Mouse (Mus musculus) forebrain, embryonic 13.5 days (tissue): ENCODE measurements around the gene Mtf2. TPM values are rescaled to one million over a fixed set of nuclear protein-coding genes. Genes with fewer than 3 reads are reported as not detected.
"Not testable (repeated sequence)": the region's sequence is repeated elsewhere in the genome, so short reads cannot be mapped to it uniquely, and the experiment has no call there.

Source experiments
- ATAC-seq: fragments of 200-750 bp; cut with Nextera tagmentation; 2 replicates; pipeline ENCODE4 v1.8.0; 2017
- H3K27ac ChIP-seq: fragments of 300-500 bp; sonication (generic); 2 replicates; pipeline ENCODE4 v1.5.1; 2015; ENCODE audit warnings: inconsistent platforms, mild to moderate bottlenecking, moderate library complexity
- H3K27me3 ChIP-seq: fragments of 300-500 bp; sonication (generic); 2 replicates; pipeline ENCODE4 v1.6.1; 2015; ENCODE audit warnings: mild to moderate bottlenecking, inconsistent platforms
- H3K36me3 ChIP-seq: fragments of 300-500 bp; sonication (generic); 2 replicates; pipeline ENCODE4 v1.6.1; 2015; ENCODE audit warnings: mild to moderate bottlenecking, inconsistent platforms; ENCODE audit not compliant: poor library complexity, severe bottlenecking
- H3K4me1 ChIP-seq: fragments of 300-500 bp; sonication (generic); 2 replicates; pipeline ENCODE4 v1.6.1; 2015; ENCODE audit warnings: inconsistent platforms
- H3K4me2 ChIP-seq: fragments of 300-500 bp; sonication (generic); 2 replicates; pipeline ENCODE4 v1.6.1; 2015; ENCODE audit warnings: inconsistent platforms, mild to moderate bottlenecking, moderate library complexity
- H3K4me3 ChIP-seq: fragments of 300-500 bp; sonication (generic); 2 replicates; pipeline ENCODE4 v1.5.1; 2015; ENCODE audit warnings: mild to moderate bottlenecking, inconsistent platforms
- H3K9ac ChIP-seq: fragments of 300-500 bp; sonication (generic); 2 replicates; pipeline ENCODE4 v1.6.1; 2015; ENCODE audit warnings: mild to moderate bottlenecking, inconsistent platforms
- H3K9me3 ChIP-seq: fragments of 300-500 bp; sonication (generic); replicated peaks from 2 replicates; pipeline ENCODE4 v1.6.1; 2016; ENCODE audit warnings: inconsistent platforms
- WGBS: fragments of 180-500 bp; shearing (Covaris S2); methylation state at CpG from one replicate; pipeline ENCODE4 v1.1.7; 2015; 5-methylcytosine and 5-hydroxymethylcytosine counted together
- polyA plus RNA-seq: library from polyadenylated mRNA; unstranded; fragments of >200 nt; fragmentation: Nextera tagmentation; extraction: Ambion mirVana; gene quantifications from 2 replicates; pipeline ENCODE4 v1.2.1, GENCODE M21; 2015

The Mtf2 gene
- polyA plus RNA-seq, 1 experiment from 2014 or later = 143 TPM

DNA sequence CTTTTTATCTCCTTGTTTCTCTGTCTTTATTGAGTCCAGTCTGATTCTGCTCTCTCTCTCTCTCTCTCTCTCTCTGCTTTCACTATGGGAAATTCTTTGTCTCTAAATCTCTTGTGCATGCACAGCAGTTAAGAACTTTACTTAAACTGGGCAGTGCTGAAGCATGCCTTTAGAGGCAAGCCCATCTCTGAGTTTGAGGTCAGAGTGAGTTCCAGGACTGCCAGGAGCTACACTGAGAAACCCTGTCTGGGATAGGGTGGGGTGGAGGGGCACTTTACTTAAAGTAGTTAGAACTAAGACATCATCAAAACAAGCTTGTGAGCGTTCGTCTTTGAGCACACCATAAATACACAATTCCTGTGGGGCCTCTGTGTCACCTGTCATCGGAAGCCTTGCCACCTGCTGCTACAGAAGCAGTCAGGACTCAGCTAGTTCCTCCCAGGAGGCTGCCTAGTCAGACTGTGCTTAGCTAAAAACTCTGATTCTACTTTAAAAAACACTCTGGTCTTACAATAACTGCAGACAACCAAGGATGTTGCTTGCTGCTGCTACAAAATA is 15.7 kb upstream of the Mtf2 start:
- Histone ChIP-seq H3K27me3 (no peaks in the 10 kb centered on the region), H3K27ac (no peak overlapping the region), H3K4me2 (no peak overlapping the region), H3K36me3 (no peaks in the 10 kb centered on the region), H3K9ac (no peak overlapping the region), H3K4me1 (no peaks in the 10 kb centered on the region), H3K4me3 (no peak overlapping the region), H3K9me3 (no peaks in the 10 kb centered on the region)
- 5% methylated on average over 3 of the region's 3 CpGs for WGBS
- ATAC-seq = no peak

- no peak overlapping the region for H3K4me3 ChIP-seq
- no peaks in the 10 kb centered on the region for H3K27me3 ChIP-seq
- no peak overlapping the region for H3K4me2 ChIP-seq
- no peak overlapping the region for H3K27ac ChIP-seq
- ATAC-seq = no peak
- WGBS = 77% methylated on average over 2 of the region's 2 CpGs
- no peak overlapping the region for H3K9ac ChIP-seq
- H3K36me3 ChIP-seq = no peaks in the 10 kb centered on the region
- H3K9me3 ChIP-seq = no peaks in the 10 kb centered on the region
- H3K4me1 ChIP-seq = no peaks in the 10 kb centered on the region
These were observed 14.4 kb upstream of the Mtf2 start for GRCm38 (mm10) chr5:108051026-108051425.

GRCm38 (mm10) chr5:108051727-108052126 is 13.7 kb upstream of the Mtf2 start:
- not testable (repeated sequence) for H3K9me3 ChIP-seq, H3K4me3 ChIP-seq, H3K9ac ChIP-seq, H3K36me3 ChIP-seq, H3K27ac ChIP-seq, H3K4me2 ChIP-seq, ATAC-seq, H3K4me1 ChIP-seq, H3K27me3 ChIP-seq
- 96% methylated on average over 9 of the region's 9 CpGs for WGBS

DNA sequence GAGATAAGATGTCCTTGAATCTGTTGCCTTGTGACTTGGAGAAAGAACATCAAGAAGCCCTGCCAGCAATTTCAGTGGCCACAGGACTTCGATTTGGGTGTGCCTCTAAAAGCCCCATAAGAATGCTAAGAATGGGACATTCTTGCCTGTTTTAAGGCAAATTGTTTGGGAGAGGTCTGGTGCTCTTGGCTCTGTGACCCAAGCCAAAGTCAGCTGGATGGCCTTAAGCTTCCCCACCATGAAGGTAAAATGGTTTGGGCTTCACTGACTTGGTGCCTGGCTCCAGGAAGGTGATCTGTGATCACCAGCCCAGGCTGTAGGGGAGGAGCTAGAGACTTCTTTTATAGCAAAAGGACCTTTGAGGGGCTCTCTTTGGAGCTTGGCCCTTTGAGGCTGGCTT is 13.3 kb upstream of the Mtf2 start:
- H3K4me3 ChIP-seq = no peak overlapping the region
- 78% methylated on average over 1 of the region's 1 CpGs for whole genome bisulfite sequencing
- no peaks in the 10 kb centered on the region for H3K27me3 ChIP-seq
- H3K27ac ChIP-seq = no peak overlapping the region
- H3K4me2 ChIP-seq = no peak overlapping the region
- no peaks in the 10 kb centered on the region for H3K4me1 ChIP-seq
- H3K36me3 ChIP-seq = no peaks in the 10 kb centered on the region
- H3K9ac ChIP-seq = no peak overlapping the region
- H3K9me3 ChIP-seq = no peaks in the 10 kb centered on the region
- ATAC-seq = no peak

DNA sequence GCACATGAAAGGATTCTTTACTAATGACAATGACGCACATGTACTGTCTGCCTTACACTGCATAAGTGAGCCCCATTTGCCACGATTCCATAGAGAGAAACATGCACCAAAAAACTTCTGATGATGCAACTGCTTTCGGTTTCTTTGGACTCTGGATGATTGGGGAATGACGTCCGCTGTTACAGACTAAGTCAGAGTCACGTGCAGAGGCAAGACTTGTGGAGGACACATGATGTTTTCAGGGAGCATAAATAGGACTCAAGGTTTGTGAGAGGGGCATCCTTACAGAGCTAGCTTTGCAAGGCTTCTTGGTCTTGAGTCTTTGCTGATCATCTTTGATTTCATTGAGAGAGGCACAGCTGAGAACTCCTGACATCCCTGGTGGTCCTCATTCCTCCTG is 11.9 kb upstream of the Mtf2 start:
- WGBS = 91% methylated on average over 6 of the region's 6 CpGs
- no peak for ATAC-seq
- no peaks in the 10 kb centered on the region for H3K36me3 ChIP-seq
- no peak overlapping the region for H3K4me2 ChIP-seq
- no peaks in the 10 kb centered on the region for H3K27me3 ChIP-seq
- H3K27ac ChIP-seq = no peak overlapping the region
- no peak overlapping the region for H3K9ac ChIP-seq
- no peaks in the 10 kb centered on the region for H3K4me1 ChIP-seq
- no peak overlapping the region for H3K4me3 ChIP-seq
- H3K9me3 ChIP-seq = no peaks in the 10 kb centered on the region

GRCm38 (mm10) chr5:108060413-108060812 is 5.1 kb upstream of the Mtf2 start:
- 94% methylated on average over 9 of the region's 9 CpGs for WGBS
- no peaks in the 10 kb centered on the region for H3K4me1 ChIP-seq
- H3K27me3 ChIP-seq = no peaks in the 10 kb centered on the region
- H3K36me3 ChIP-seq = no peaks in the 10 kb centered on the region
- no peak overlapping the region for H3K4me3 ChIP-seq
- no peaks in the 10 kb centered on the region; the same call in 1 of the 2 replicates for H3K9me3 ChIP-seq
- ATAC-seq = no peak
- no peak overlapping the region for H3K9ac ChIP-seq
- no peak overlapping the region for H3K27ac ChIP-seq
- no peak overlapping the region for H3K4me2 ChIP-seq

GRCm38 (mm10) chr5:108072301-108072700 is 6.8 kb downstream of the Mtf2 start:
- Histone ChIP-seq H3K27ac (no peak overlapping the region), H3K9ac (no peak overlapping the region), H3K4me3 (no peak overlapping the region), H3K4me2 (no peak overlapping the region), H3K4me1 (peaks cover 6% of the 10 kb centered on the region), H3K27me3 (no peaks in the 10 kb centered on the region), H3K36me3 (peaks cover 83% of the 10 kb centered on the region), H3K9me3 (peaks cover 4% of the 10 kb centered on the region; the same call in 1 of the 2 replicates)
- ATAC-seq = no peak
- WGBS = 100% methylated on average over 1 of the region's 1 CpGs

GRCm38 (mm10) chr5:108076241-108076640 is 10.8 kb downstream of the Mtf2 start:
- peaks cover 4% of the 10 kb centered on the region; the same call in 1 of the 2 replicates for H3K9me3 ChIP-seq
- no peak overlapping the region for H3K9ac ChIP-seq
- no peaks in the 10 kb centered on the region for H3K4me1 ChIP-seq
- H3K4me3 ChIP-seq = no peak overlapping the region
- peaks cover 76% of the 10 kb centered on the region for H3K36me3 ChIP-seq
- no peak for ATAC-seq
- H3K27ac ChIP-seq = no peak overlapping the region
- H3K27me3 ChIP-seq = no peaks in the 10 kb centered on the region
- no peak overlapping the region for H3K4me2 ChIP-seq

- H3K9ac ChIP-seq = no peak overlapping the region
- 34% methylated on average over 6 of the region's 6 CpGs for WGBS
- ATAC-seq = no peak
- H3K4me1 ChIP-seq = no peaks in the 10 kb centered on the region
- no peak overlapping the region for H3K27ac ChIP-seq
- H3K4me2 ChIP-seq = no peak overlapping the region
- no peak overlapping the region for H3K4me3 ChIP-seq
- peaks cover 4% of the 10 kb centered on the region; the same call in 1 of the 2 replicates for H3K9me3 ChIP-seq
- peaks cover 74% of the 10 kb centered on the region for H3K36me3 ChIP-seq
- no peaks in the 10 kb centered on the region for H3K27me3 ChIP-seq
These were observed 11.5 kb downstream of the Mtf2 start for GRCm38 (mm10) chr5:108076833-108077540.

- Histone ChIP-seq H3K9ac (no peak overlapping the region), H3K4me3 (no peak overlapping the region), H3K36me3 (peaks cover 69% of the 10 kb centered on the region), H3K27me3 (no peaks in the 10 kb centered on the region), H3K9me3 (peaks cover 4% of the 10 kb centered on the region; the same call in 1 of the 2 replicates), H3K4me2 (no peak overlapping the region), H3K27ac (no peak overlapping the region), H3K4me1 (no peaks in the 10 kb centered on the region)
- no peak for ATAC-seq
These were observed 14.1 kb downstream of the Mtf2 start for GRCm38 (mm10) chr5:108079603-108080002.

GRCm38 (mm10) chr5:108082380-108082779 is 16.9 kb downstream of the Mtf2 start:
- 54% methylated on average over 2 of the region's 2 CpGs for WGBS
- Histone ChIP-seq H3K27ac (no peak overlapping the region), H3K27me3 (no peaks in the 10 kb centered on the region), H3K4me1 (no peaks in the 10 kb centered on the region), H3K4me3 (no peak overlapping the region), H3K4me2 (no peak overlapping the region), H3K9me3 (no peaks in the 10 kb centered on the region), H3K9ac (no peak overlapping the region), H3K36me3 (peaks cover 60% of the 10 kb centered on the region)
- ATAC-seq = no peak

GRCm38 (mm10) chr5:108085440-108085839 is 20.0 kb downstream of the Mtf2 start:
- Histone ChIP-seq H3K27ac (no peak overlapping the region), H3K4me3 (no peak overlapping the region), H3K36me3 (peaks cover 68% of the 10 kb centered on the region), H3K9ac (no peak overlapping the region), H3K9me3 (no peaks in the 10 kb centered on the region), H3K27me3 (no peaks in the 10 kb centered on the region), H3K4me1 (no peaks in the 10 kb centered on the region), H3K4me2 (no peak overlapping the region)
- no peak for ATAC-seq
- 98% methylated on average over 2 of the region's 2 CpGs for WGBS

GRCm38 (mm10) chr5:108092731-108093130 is 27.3 kb downstream of the Mtf2 start:
- H3K4me1 ChIP-seq, H3K9me3 ChIP-seq, H3K27me3 ChIP-seq, H3K9ac ChIP-seq, H3K4me2 ChIP-seq, ATAC-seq, H3K4me3 ChIP-seq, H3K27ac ChIP-seq: not testable (repeated sequence)
- 97% methylated on average over 8 of the region's 8 CpGs for WGBS
- H3K36me3 ChIP-seq = peaks cover 67% of the 10 kb centered on the region
